Mouse (Mus musculus) cortical plate, adult 2 months (tissue): ENCODE measurements around the gene Ppargc1a.

ENCODE experiments used
- CTCF ChIP-seq: fragments of 200-500 bp; IDR thresholded peaks from 2 replicates; pipeline ENCODE4 v1.5.1; 2011; ENCODE audit warnings: mild to moderate bottlenecking, control low read depth, low read length; ENCODE audit not compliant: insufficient read depth; ENCODE audit errors: extremely low read depth
- POLR2A ChIP-seq: fragments of 200-500 bp; IDR thresholded peaks from 2 replicates; pipeline ENCODE4 v1.6.1; 2011; ENCODE audit warnings: mild to moderate bottlenecking, low read length, control low read depth; ENCODE audit not compliant: insufficient read depth; ENCODE audit errors: extremely low read depth

- no peak for TF ChIP-seq CTCF
- TF ChIP-seq POLR2A = no peak
Measured at GRCm38 (mm10) chr5:51565038-51565437, 2.5 kb downstream of the Ppargc1a start.
